Mouse (Mus musculus) spleen, adult 2 months (tissue): ENCODE data around the gene Adamts14. TPM values are rescaled to one million over a fixed set of nuclear protein-coding genes. Genes with fewer than 3 reads are reported as not detected.

Source experiments
- DNase-seq, 2 experiments: peaks; one replicate each; pipeline versions ENCODE4 v3.0.0 to v3.0.0-alpha.2; 2012 to 2021; ENCODE audit warnings: low spot score in 2 of 2, low read depth in 1 of 2
- H3K27ac ChIP-seq: fragments of 200-500 bp; 2 replicates; pipeline ENCODE4 v1.5.1; 2012; ENCODE audit warnings: low read length, inconsistent platforms; ENCODE audit not compliant: insufficient read depth
- H3K27me3 ChIP-seq: fragments of 200-500 bp; 2 replicates; pipeline ENCODE4 v1.6.1; 2012; ENCODE audit warnings: mild to moderate bottlenecking, moderate library complexity, low read length, inconsistent platforms; ENCODE audit not compliant: control insufficient read depth, insufficient read depth
- H3K36me3 ChIP-seq: fragments of 200-500 bp; 2 replicates; pipeline ENCODE4 v1.6.1; 2012; ENCODE audit warnings: mild to moderate bottlenecking, low read length, inconsistent platforms; ENCODE audit not compliant: control insufficient read depth, insufficient read depth
- H3K4me1 ChIP-seq: fragments of 200-500 bp; 2 replicates; pipeline ENCODE4 v1.6.1; 2011; ENCODE audit warnings: inconsistent platforms; ENCODE audit not compliant: control insufficient read depth, insufficient read depth, insufficient read length
- H3K4me3 ChIP-seq: fragments of 200-500 bp; 2 replicates; pipeline ENCODE4 v1.5.1; 2011; ENCODE audit warnings: mild to moderate bottlenecking, inconsistent platforms; ENCODE audit not compliant: insufficient read depth, insufficient read length; ENCODE audit errors: extremely low read depth
- CTCF ChIP-seq: fragments of 200-500 bp; IDR thresholded peaks from 2 replicates; pipeline ENCODE4 v1.5.1; 2011; ENCODE audit warnings: mild to moderate bottlenecking, inconsistent platforms; ENCODE audit not compliant: insufficient read depth, insufficient read length, insufficient replicate concordance; ENCODE audit errors: extremely low read depth
- POLR2A ChIP-seq: fragments of 200-500 bp; IDR thresholded peaks from 2 replicates; pipeline ENCODE4 v1.6.1; 2011; ENCODE audit warnings: low read depth, low read length, inconsistent platforms
- WGBS: fragments of 180-500 bp; shearing (Covaris S2); methylation state at CpG from one replicate; pipeline ENCODE4 v1.1.7; 2018; 5-methylcytosine and 5-hydroxymethylcytosine counted together
- polyA plus RNA-seq: library from polyadenylated mRNA; depleted of rRNA; stranded (reverse); fragments of >200 nt; gene quantifications from 2 replicates; pipeline ENCODE4 v1.2.3, GENCODE M21; 2012

Gene Adamts14
- polyA plus RNA-seq, 1 experiment, result 6.9 TPM

DNA sequence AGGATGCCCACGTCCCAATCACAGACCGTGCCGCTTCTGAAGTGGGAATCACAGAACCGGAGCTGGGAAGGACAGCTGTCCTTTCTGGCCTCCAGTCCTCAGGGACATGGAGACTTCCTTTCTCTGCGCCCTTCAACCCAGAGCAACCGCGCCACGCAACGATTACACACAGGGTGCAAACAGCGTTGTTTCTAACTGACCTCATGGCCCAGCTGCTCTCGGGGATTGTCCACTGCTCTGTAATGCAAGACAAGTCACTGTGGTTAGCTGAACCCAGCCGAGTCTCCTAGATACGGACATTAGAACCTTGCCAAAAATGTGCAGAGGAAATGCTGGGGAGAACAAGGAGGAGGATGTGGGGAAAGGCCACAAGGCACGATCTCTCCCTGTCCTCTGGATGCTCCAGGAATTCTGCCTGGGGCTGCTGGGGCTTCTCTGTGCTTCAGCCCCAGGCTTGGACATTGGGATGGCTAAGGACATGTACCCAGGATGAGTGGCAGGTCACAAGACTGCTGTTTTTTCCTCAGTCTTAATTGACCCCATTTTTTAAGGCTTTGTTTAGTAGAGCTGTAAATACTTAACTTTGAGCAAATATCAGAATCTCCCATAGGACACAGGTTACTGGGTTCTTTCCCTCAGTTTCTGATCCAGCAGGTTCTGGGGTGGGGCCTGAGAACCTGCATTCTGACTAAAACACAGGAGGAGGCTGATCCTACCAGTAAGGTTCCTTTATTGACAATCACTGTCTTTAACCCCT, 4.9 kb upstream of the Adamts14 start:
- Histone ChIP-seq H3K27ac (no peak overlapping the region), H3K4me3 (no peak overlapping the region), H3K36me3 (no peaks in the 10 kb centered on the region), H3K27me3 (peaks cover 4% of the 10 kb centered on the region; the same call in 1 of the 2 replicates), H3K4me1 (peaks cover 1% of the 10 kb centered on the region; the same call in 1 of the 2 replicates)
- no peak for DNase-seq
- TF ChIP-seq POLR2A (no peak), CTCF (no peak)
- WGBS, result 43% methylated on average over 14 of the region's 14 CpGs

DNA sequence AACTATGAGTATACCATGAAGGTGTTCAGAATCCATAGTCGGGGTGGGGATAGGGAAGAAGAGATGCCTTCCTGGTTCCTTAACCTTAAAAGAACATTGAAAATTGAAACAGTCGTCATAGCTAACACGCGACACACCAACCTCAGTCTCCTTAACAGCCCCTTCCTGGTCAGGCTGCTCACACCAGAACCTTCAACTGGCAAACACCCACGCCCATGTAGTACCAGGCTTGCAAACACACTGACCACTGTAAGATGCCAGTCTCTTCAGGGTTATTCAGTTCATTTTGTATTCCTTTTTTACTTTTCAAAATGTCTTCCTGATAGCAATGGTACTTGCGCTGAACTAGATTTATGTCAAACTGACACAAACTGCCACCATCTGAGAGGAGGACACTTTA, 3.8 kb upstream of the Adamts14 start:
- DNase-seq, result no peak
- no peaks in the 10 kb centered on the region for H3K36me3 ChIP-seq
- no peak overlapping the region for H3K4me3 ChIP-seq
- WGBS, result 89% methylated on average over 6 of the region's 6 CpGs
- H3K27ac ChIP-seq, result no peak overlapping the region
- peaks cover 3% of the 10 kb centered on the region; the same call in 1 of the 2 replicates for H3K4me1 ChIP-seq
- H3K27me3 ChIP-seq, result peaks cover 4% of the 10 kb centered on the region; the same call in 1 of the 2 replicates
- no peak for TF ChIP-seq CTCF
- TF ChIP-seq POLR2A, result no peak

DNA sequence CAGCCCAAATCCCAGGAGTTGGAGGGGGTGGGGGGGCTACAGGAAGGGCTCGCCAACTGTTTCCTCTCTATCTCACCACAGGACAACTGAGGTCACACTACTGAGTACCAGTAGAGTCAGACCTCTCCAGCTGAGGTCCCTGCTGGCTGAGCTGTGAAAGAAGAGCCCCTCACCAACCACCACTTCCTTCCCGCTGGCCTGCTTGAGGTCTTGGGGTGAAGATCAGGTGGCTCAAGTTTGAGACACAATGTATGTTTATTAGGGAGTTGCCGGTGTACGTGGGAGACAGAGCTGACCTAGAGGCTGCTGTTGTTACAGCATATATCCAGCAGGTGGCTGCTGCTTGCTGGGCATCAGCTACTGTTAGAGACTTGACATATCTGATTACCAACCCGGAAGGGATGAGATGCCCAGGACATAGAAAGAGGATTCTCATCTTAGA, 2.5 kb upstream of the Adamts14 start:
- Histone ChIP-seq H3K27ac (no peak overlapping the region), H3K36me3 (no peaks in the 10 kb centered on the region), H3K4me3 (no peak overlapping the region), H3K27me3 (peaks cover 4% of the 10 kb centered on the region; the same call in 1 of the 2 replicates), H3K4me1 (peaks cover 3% of the 10 kb centered on the region; the same call in 1 of the 2 replicates)
- TF ChIP-seq CTCF, result peak; percentile 49; the same call in 1 of the 2 replicates
- TF ChIP-seq POLR2A, result no peak
- no peak for DNase-seq
- WGBS, result 0% methylated on average over 5 of the region's 5 CpGs

DNA sequence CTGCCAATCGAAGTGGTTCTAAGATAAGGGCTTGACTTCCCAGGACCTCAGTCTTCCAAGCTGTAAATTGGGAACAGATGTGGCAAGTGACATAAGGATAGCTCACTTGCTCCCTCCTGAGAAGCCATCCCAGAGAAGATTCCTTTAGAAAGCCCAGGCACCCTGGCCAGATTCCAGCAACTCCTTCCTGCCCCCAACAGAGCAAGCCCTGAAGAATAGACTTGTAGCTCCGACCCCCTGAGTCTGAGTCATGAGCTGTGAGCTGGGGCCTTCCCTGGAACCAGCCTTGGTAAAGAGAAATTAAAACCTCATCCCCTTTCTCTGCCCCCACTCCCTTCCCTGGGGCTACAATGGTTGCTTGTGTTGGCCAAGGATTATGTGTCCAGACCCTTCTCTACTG, 1.3 kb upstream of the Adamts14 start:
- DNase-seq, result no peak
- no peak overlapping the region for H3K4me3 ChIP-seq
- H3K4me1 ChIP-seq, result peaks cover 3% of the 10 kb centered on the region; the same call in 1 of the 2 replicates
- H3K27ac ChIP-seq, result no peak overlapping the region
- TF ChIP-seq CTCF (no peak), POLR2A (no peak)
- peaks cover 4% of the 10 kb centered on the region; the same call in 1 of the 2 replicates for H3K27me3 ChIP-seq
- WGBS, result 63% methylated on average over 2 of the region's 2 CpGs
- H3K36me3 ChIP-seq, result no peaks in the 10 kb centered on the region

DNA sequence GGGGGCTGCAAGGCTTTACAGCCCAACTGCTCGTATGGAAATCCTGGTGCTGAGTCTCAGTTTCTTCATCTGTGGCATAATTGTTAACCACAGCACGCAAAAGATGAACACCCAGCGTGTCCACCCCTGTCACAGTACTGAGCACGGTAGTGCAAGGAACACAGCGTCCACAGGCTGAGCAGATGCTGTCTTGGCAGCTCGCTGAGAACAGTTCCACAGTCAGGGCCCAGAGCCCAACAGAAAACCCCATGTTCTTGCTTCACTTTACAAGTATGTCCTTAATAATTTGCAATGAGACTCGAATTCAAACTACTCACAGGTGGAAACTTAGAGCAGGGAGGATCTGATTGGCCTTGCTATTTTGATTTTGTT, 592 bp upstream of the Adamts14 start:
- no peak for DNase-seq
- no peak for TF ChIP-seq POLR2A
- TF ChIP-seq CTCF, result no peak
- H3K27me3 ChIP-seq, result peaks cover 4% of the 10 kb centered on the region; the same call in 1 of the 2 replicates
- 50% methylated on average over 7 of the region's 7 CpGs for whole genome bisulfite sequencing
- no peak overlapping the region for H3K27ac ChIP-seq
- no peak overlapping the region; the same call in 1 of the 2 replicates for H3K4me3 ChIP-seq
- no peaks in the 10 kb centered on the region for H3K36me3 ChIP-seq
- H3K4me1 ChIP-seq, result peaks cover 3% of the 10 kb centered on the region; the same call in 1 of the 2 replicates

DNA sequence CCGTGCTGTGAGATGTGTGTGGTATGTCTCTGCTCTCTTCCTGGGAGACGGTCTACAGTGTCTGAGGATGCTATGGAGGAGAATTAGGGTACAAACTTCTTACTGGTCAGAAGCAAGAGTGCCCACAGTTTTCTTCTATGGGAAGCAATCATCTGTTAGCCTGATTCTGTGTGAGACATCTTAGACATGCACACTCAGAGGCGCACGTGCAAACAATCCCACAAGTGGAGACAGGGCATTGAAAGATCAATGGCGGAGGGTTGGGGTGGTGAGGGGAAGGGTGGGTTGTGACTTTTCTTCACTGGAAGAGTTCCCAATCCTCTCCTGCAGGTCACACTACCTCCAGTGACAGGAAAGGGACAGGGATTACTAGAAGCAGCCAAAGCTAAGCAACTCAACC, 607 bp downstream of the Adamts14 start:
- peaks cover 3% of the 10 kb centered on the region; the same call in 1 of the 2 replicates for H3K4me1 ChIP-seq
- peak overlapping the region; percentile 25; the same call in 1 of the 2 replicates for H3K4me3 ChIP-seq
- TF ChIP-seq POLR2A, result no peak
- no peak for TF ChIP-seq CTCF
- DNase-seq, result no peak
- no peaks in the 10 kb centered on the region for H3K36me3 ChIP-seq
- H3K27ac ChIP-seq, result 0 out of 2 replicates have a peak overlapping the region, but pooled peaks have one; percentile 24
- H3K27me3 ChIP-seq, result peaks cover 4% of the 10 kb centered on the region; the same call in 1 of the 2 replicates
- WGBS, result 85% methylated on average over 5 of the region's 5 CpGs
